Mouse (Mus musculus): ENCODE data around the gene Gm1140.
"Not testable (repeated sequence)": the region's sequence is repeated elsewhere in the genome, so short reads cannot be mapped to it uniquely, and the experiment has no call there.

Gm1140 gene

DNA sequence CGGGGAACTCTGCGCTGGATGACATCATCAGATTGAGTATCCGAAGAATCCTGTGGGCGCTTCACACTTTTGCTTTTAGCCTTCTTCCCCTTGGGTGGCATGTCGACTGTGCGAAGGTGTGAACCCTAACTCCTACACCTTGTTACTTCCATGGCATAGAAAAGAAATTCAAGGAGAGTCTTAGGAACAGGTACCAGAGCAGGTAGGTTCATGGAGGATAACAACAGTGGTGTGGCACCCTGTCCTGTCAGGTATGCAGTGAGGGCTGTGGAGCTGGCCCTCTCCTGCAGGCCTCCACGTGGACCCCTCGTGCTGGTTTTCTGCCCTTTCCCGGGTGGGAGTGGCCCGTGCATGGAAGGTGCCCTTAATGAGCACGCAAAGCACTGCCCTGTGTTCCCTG, at the start of gene Gm1140:
Gm1140 (minus strand) TSS at position 101 of the 400 bp plus-strand sequence.
- DNase-seq (ENCODE audit: low spot score in 2 of 2) = not testable (repeated sequence)

DNA sequence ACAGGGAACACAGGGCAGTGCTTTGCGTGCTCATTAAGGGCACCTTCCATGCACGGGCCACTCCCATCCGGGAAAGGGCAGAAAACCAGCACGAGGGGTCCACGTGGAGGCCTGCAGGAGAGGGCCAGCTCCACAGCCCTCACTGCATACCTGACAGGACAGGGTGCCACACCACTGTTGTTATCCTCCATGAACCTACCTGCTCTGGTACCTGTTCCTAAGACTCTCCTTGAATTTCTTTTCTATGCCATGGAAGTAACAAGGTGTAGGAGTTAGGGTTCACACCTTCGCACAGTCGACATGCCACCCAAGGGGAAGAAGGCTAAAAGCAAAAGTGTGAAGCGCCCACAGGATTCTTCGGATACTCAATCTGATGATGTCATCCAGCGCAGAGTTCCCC, 2.0 kb upstream of the Gm1140 start, which contains the start of gene Gm14692:
Gm14692 (plus strand) TSS at position 301 of the 400 bp plus-strand sequence.
- not testable (repeated sequence) for DNase-seq (ENCODE audit: low spot score in 2 of 2)
